Mouse (Mus musculus) CH12.LX (cell line): ENCODE data around the gene Slc35e2. TPM values are rescaled to one million over a fixed set of nuclear protein-coding genes. Genes with fewer than 3 reads are reported as not detected.
A peak's percentile ranks its signal among the peaks of the same experiment; 100 is the strongest.

Experiments
- DNase-seq: peaks from one replicate; pipeline ENCODE4 v3.0.0-alpha.2; 2013; ENCODE audit errors: extremely low read depth
- H3K27ac ChIP-seq: 2 replicates; pipeline ENCODE4 v1.5.1; 2012; ENCODE audit warnings: low read depth, mild to moderate bottlenecking, control low read depth, moderate library complexity; ENCODE audit not compliant: insufficient read depth
- H3K27me3 ChIP-seq: replicated peaks from 2 replicates; pipeline ENCODE3; 2012; ENCODE audit warnings: inconsistent platforms
- H3K36me3 ChIP-seq, 2 experiments: replicated peaks in 1 of 2; 2 replicates each; pipeline versions ENCODE3 to v1.6.1; 2012; ENCODE audit warnings: inconsistent platforms in 1 of 2, low read length in 1 of 2, mild to moderate bottlenecking in 1 of 2, mixed read lengths in 1 of 2, moderate library complexity in 1 of 2; ENCODE audit not compliant: control insufficient read depth in 1 of 2, insufficient read depth in 1 of 2
- H3K4me1 ChIP-seq, 2 experiments: 2 replicates each; pipeline ENCODE4 v1.6.1; 2012; ENCODE audit warnings: inconsistent platforms in 1 of 2, moderate library complexity in 1 of 2; ENCODE audit not compliant: insufficient read depth in 2 of 2, control insufficient read depth in 1 of 2
- H3K4me2 ChIP-seq: 2 replicates; pipeline ENCODE4 v1.6.1; 2012; ENCODE audit warnings: low read depth, mild to moderate bottlenecking, control low read depth; ENCODE audit not compliant: poor library complexity, insufficient read depth, severe bottlenecking
- H3K4me3 ChIP-seq, 3 experiments: fragments of 150-350 bp in 1 of 3; sonication (generic) in 1 of 3; replicated peaks in 1 of 3; 2 replicates each; pipeline versions ENCODE3 to v1.5.1; 2011 to 2012; ENCODE audit warnings: low read depth in 2 of 3, low read length in 2 of 3, mild to moderate bottlenecking in 2 of 3, moderate library complexity in 2 of 3, control low read depth in 1 of 3, improper control_type of control experiment in 1 of 3, inconsistent platforms in 1 of 3, mixed read lengths in 1 of 3; ENCODE audit not compliant: poor library complexity in 1 of 3
- H3K79me2 ChIP-seq: replicated peaks from 2 replicates; pipeline ENCODE4 v1.6.1; 2012; ENCODE audit warnings: mild to moderate bottlenecking, moderate library complexity; ENCODE audit not compliant: control insufficient read depth, poor library complexity, insufficient read depth, severe bottlenecking; ENCODE audit errors: extremely low read depth
- H3K9ac ChIP-seq: 2 replicates; pipeline ENCODE4 v1.6.1; 2012; ENCODE audit warnings: low read depth, mild to moderate bottlenecking, control low read depth, moderate library complexity; ENCODE audit not compliant: insufficient read depth
- H3K9me3 ChIP-seq: replicated peaks from 2 replicates; pipeline ENCODE3; 2012; ENCODE audit warnings: low read length, inconsistent platforms, mixed read lengths
- CHD1 ChIP-seq: IDR thresholded peaks from 2 replicates; pipeline ENCODE4 v1.6.1; 2012; ENCODE audit warnings: low read depth, low read length, improper control_type of control experiment, inconsistent platforms
- CHD2 ChIP-seq: IDR thresholded peaks from 2 replicates; pipeline ENCODE4 v1.6.1; 2011; ENCODE audit warnings: low read length, improper control_type of control experiment
- CTCF ChIP-seq, 2 experiments: IDR thresholded peaks in 1 of 2; conservative IDR thresholded peaks in 1 of 2; 2 replicates each; pipeline ENCODE4 v1.5.1; 2011 to 2012; ENCODE audit warnings: low read depth in 2 of 2, low read length in 2 of 2, improper control_type of control experiment in 1 of 2, inconsistent platforms in 1 of 2, mild to moderate bottlenecking in 1 of 2, moderate library complexity in 1 of 2
- E2F4 ChIP-seq: IDR thresholded peaks from 2 replicates; pipeline ENCODE4 v1.6.1; 2011; ENCODE audit warnings: low read depth, low read length, improper control_type of control experiment; ENCODE audit not compliant: insufficient replicate concordance
- ELF1 ChIP-seq: IDR thresholded peaks from 2 replicates; pipeline ENCODE4 v1.6.1; 2014; ENCODE audit warnings: low read depth, mild to moderate bottlenecking, inconsistent platforms, low read length, improper control_type of control experiment
- ETS1 ChIP-seq: conservative IDR thresholded peaks from 2 replicates; pipeline ENCODE4 v1.6.1; 2012; ENCODE audit warnings: low read depth, mild to moderate bottlenecking, inconsistent platforms, low read length, improper control_type of control experiment, moderate library complexity
- HCFC1 ChIP-seq: IDR thresholded peaks from 2 replicates; pipeline ENCODE4 v1.6.1; 2012; ENCODE audit warnings: low read depth, mild to moderate bottlenecking, inconsistent platforms, low read length, improper control_type of control experiment
- IRF4 ChIP-seq: IDR thresholded peaks from 2 replicates; pipeline ENCODE4 v1.6.1; 2014; ENCODE audit warnings: low read depth, mild to moderate bottlenecking, inconsistent platforms, low read length, improper control_type of control experiment
- JUN ChIP-seq: IDR thresholded peaks from 2 replicates; pipeline ENCODE4 v1.6.1; 2011; ENCODE audit warnings: low read depth, mild to moderate bottlenecking, low read length, improper control_type of control experiment, moderate library complexity; ENCODE audit not compliant: insufficient read depth
- MEF2A ChIP-seq: IDR thresholded peaks from 2 replicates; pipeline ENCODE4 v1.6.1; 2014; ENCODE audit warnings: low read depth, mild to moderate bottlenecking, inconsistent platforms, low read length, improper control_type of control experiment, borderline replicate concordance
- MXI1 ChIP-seq: IDR thresholded peaks from 2 replicates; pipeline ENCODE4 v1.6.1; 2011; ENCODE audit warnings: mild to moderate bottlenecking, low read depth, low read length, improper control_type of control experiment
- MYC ChIP-seq: IDR thresholded peaks from 2 replicates; pipeline ENCODE4 v1.6.1; 2011; ENCODE audit warnings: low read depth, mild to moderate bottlenecking, improper control_type of control experiment, low read length
- NELFE ChIP-seq: IDR thresholded peaks from 2 replicates; pipeline ENCODE4 v1.6.1; 2011; ENCODE audit warnings: low read depth, low read length, improper control_type of control experiment
- NRF1 ChIP-seq: IDR thresholded peaks from 2 replicates; pipeline ENCODE4 v1.6.1; 2014; ENCODE audit warnings: low read depth, mild to moderate bottlenecking, inconsistent platforms, low read length, improper control_type of control experiment, moderate library complexity
- PAX5 ChIP-seq: IDR thresholded peaks from 2 replicates; pipeline ENCODE4 v1.6.1; 2012; ENCODE audit warnings: low read length, inconsistent platforms, mixed read lengths
- POLR2A ChIP-seq: IDR thresholded peaks from 2 replicates; pipeline ENCODE4 v1.6.1; 2011; ENCODE audit warnings: low read depth, mild to moderate bottlenecking, improper control_type of control experiment, low read length
- POLR2AphosphoS2 ChIP-seq: IDR thresholded peaks from 2 replicates; pipeline ENCODE4 v1.6.1; 2011; ENCODE audit warnings: low read depth, low read length, improper control_type of control experiment
- RAD21 ChIP-seq: IDR thresholded peaks from 2 replicates; pipeline ENCODE4 v1.6.1; 2011; ENCODE audit warnings: low read depth, mild to moderate bottlenecking, low read length, improper control_type of control experiment, moderate library complexity
- RCOR1 ChIP-seq: conservative IDR thresholded peaks from 2 replicates; pipeline ENCODE4 v1.6.1; 2012; ENCODE audit warnings: low read depth, mild to moderate bottlenecking, inconsistent platforms, low read length, improper control_type of control experiment
- SIN3A ChIP-seq: IDR thresholded peaks from 2 replicates; pipeline ENCODE4 v1.6.1; 2012; ENCODE audit warnings: low read length, improper control_type of control experiment, inconsistent platforms
- SMC3 ChIP-seq: IDR thresholded peaks from 2 replicates; pipeline ENCODE4 v1.6.1; 2011; ENCODE audit warnings: low read depth, low read length, improper control_type of control experiment
- UBTF ChIP-seq: IDR thresholded peaks from 2 replicates; pipeline ENCODE4 v1.6.1; 2012; ENCODE audit warnings: low read depth, mild to moderate bottlenecking, inconsistent platforms, low read length, improper control_type of control experiment, moderate library complexity
- ZMIZ1 ChIP-seq: IDR thresholded peaks from 2 replicates; pipeline ENCODE4 v1.6.1; 2012; ENCODE audit warnings: low read depth, mild to moderate bottlenecking, inconsistent platforms, low read length, improper control_type of control experiment
- ZNF384 ChIP-seq: IDR thresholded peaks from 2 replicates; pipeline ENCODE4 v1.6.1; 2012; ENCODE audit warnings: low read depth, low read length, improper control_type of control experiment, inconsistent platforms
- dilution Hi-C: fragments of 300-500 bp; cut with MboI; formaldehyde crosslinking; loops from 2 replicates; pipeline ENCODE4 v1.14.3; 2020; ENCODE audit warnings: low sequenced_read_pairs; ENCODE audit not compliant: extremely low pct_unique_long_range_greater_than_20kb, extremely low pct_ligation_motif_present
- in situ Hi-C: fragments of 300-500 bp; cut with MboI; formaldehyde crosslinking; loops from 3 replicates; pipeline ENCODE4 v1.14.3; 2019; ENCODE audit warnings: low sequenced_read_pairs, low pct_ligation_motif_present, low pct_unique_long_range_greater_than_20kb, mixed read lengths
- polyA plus RNA-seq: library from polyadenylated mRNA; unstranded; fragments of >175 nt; gene quantifications from 2 replicates; pipeline ENCODE4 v1.2.1, GENCODE M21; 2012; ENCODE audit warnings: low read depth; ENCODE audit not compliant: insufficient read length
- total RNA-seq, 2 experiments: library from RNA; depleted of rRNA; stranded (reverse); fragments of 300-350 nt in 1 of 2; fragments of >200 nt in 1 of 2; gene quantifications; 2 replicates each; pipeline ENCODE4 v1.2.3; 2012 to 2014

Gene Slc35e2
- total and polyA plus RNA-seq, 3 experiments = 8.2 to 14.6 (median 9.9) TPM

DNA sequence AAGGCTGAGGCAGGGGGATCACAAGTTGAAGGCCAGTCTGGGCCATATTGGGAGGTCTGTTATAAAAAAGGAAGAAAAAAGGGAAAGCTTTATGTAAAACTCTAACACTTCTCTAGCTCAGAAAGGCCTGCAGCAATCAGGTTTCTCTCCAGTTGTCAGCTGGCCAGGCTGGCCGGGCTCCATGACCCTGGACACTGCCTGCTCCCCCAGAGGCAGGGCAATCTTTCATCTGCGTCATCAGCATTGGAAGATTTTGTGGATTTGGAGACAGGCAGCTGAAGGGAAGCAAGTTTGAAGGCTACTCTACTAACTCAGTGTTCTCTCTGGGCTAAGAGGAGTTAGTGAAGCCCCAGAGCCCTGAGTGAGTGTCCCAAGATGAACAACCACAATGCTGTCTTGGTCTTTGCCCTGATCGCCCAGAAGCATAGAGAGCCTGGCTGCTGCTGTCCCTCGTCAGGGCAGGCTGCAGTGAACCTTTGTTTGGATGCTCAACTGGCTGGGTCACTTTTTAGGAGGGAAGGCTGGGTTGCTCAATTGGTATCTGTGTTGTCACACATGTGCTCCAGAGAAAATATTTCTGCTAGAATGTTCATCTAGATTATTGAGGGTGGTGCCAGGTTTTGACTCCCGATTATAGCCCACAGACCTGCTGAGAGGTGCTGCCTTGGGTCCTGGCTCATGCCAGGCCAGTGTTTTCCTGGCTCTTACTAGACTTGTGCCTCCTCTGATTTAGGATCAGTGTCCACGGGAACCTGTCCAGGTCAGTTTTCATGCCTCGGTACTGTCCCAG, 22.7 kb upstream of the Slc35e2 start:
- peaks cover 53 to 83% of the 10 kb centered on the region in 2 experiments for H3K36me3 ChIP-seq
- no peak overlapping the region for H3K4me3 ChIP-seq
- TF ChIP-seq ELF1 = no peak
- TF ChIP-seq JUN = no peak
- TF ChIP-seq ZMIZ1 = no peak
- no peak for TF ChIP-seq SIN3A
- no peak for TF ChIP-seq HCFC1
- TF ChIP-seq MEF2A = no peak
- TF ChIP-seq PAX5 = no peak
- TF ChIP-seq NELFE = no peak
- no peak for TF ChIP-seq MYC
- no peak overlapping the region for H3K27ac ChIP-seq
- H3K4me2 ChIP-seq = no peak overlapping the region
- H3K27me3 ChIP-seq = no peaks in the 10 kb centered on the region
- no peaks in the 10 kb centered on the region for H3K9me3 ChIP-seq
- H3K9ac ChIP-seq = no peak overlapping the region
- dilution Hi-C loops (no loop called here), in situ Hi-C loops (loop anchor here (10.0 kb wide), 1 partner anchor 214 kb away; the partner anchor contains the start of gene Prkcz)
- H3K79me2 ChIP-seq = peaks cover 16% of the 10 kb centered on the region
- DNase-seq = no peak
- H3K4me1 ChIP-seq = peaks cover 0 to 21% of the 10 kb centered on the region in 2 experiments; a peak in 2 of 4 replicates

DNA sequence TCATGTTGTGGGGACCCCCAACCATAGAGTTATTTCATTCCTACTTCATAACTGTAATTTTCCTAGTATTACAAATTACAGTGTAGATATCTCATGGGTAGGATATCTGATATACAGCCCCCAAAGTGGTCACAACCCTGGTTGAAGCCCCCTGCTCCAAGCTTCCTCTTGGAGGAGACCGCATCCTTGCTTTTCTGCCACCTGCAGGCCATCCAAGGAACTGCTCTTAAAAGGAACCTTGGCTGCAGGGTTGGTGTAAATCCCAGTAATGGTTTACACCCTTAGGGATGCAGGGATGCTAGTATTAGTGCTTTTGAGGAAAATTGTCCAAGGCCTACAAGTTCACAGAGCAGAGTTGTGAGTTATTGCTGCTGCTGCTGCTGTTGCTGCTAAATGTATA, 20.8 kb upstream of the Slc35e2 start:
- Histone ChIP-seq H3K9ac (no peak overlapping the region), H3K27ac (no peak overlapping the region), H3K4me1 (peaks cover 0 to 7% of the 10 kb centered on the region in 2 experiments; a peak in 2 of 4 replicates), H3K4me3 (no peak overlapping the region), H3K79me2 (0 out of 2 replicates have a peak, but pooled peaks cover 3% of the 10 kb centered on the region), H3K4me2 (no peak overlapping the region), H3K9me3 (no peaks in the 10 kb centered on the region), H3K27me3 (no peaks in the 10 kb centered on the region), H3K36me3 (peaks cover 71 to 92% of the 10 kb centered on the region in 2 experiments)
- TF ChIP-seq JUN = no peak
- TF ChIP-seq HCFC1 = no peak
- TF ChIP-seq MEF2A = no peak
- no peak for TF ChIP-seq UBTF
- TF ChIP-seq RAD21 = peak; percentile 34
- TF ChIP-seq ZNF384 = no peak
- TF ChIP-seq CHD1 = no peak
- no peak for TF ChIP-seq E2F4
- no peak for TF ChIP-seq MXI1
- no peak for TF ChIP-seq ZMIZ1
- no peak for TF ChIP-seq PAX5
- no peak for TF ChIP-seq POLR2AphosphoS2
- TF ChIP-seq SMC3 = peak; percentile 74
- TF ChIP-seq POLR2A = no peak
- TF ChIP-seq ELF1 = no peak
- TF ChIP-seq CTCF (conservative IDR thresholded peaks at IDR 0.05 in 1 of 2, IDR thresholded peaks at IDR 0.05 in 1 of 2; ENCODE audit: low read depth in 2 of 2, low read length in 2 of 2) = peak; percentile 68 to 70
- TF ChIP-seq ETS1 = no peak
- no peak for TF ChIP-seq RCOR1
- TF ChIP-seq CHD2 = no peak
- no peak for TF ChIP-seq IRF4
- TF ChIP-seq NRF1 = no peak
- in situ Hi-C loops = no loop called here
- peak; percentile 34 for DNase-seq
- dilution Hi-C loops = no loop called here
